Mouse (Mus musculus): ENCODE measurements at regions not wholly inside any gene's neighbourhood (a gene's known extent, or its start where the extent isn't known, plus 50 kb on each side); places are given as distances from the start of the nearest gene placed in this dataset.

DNA sequence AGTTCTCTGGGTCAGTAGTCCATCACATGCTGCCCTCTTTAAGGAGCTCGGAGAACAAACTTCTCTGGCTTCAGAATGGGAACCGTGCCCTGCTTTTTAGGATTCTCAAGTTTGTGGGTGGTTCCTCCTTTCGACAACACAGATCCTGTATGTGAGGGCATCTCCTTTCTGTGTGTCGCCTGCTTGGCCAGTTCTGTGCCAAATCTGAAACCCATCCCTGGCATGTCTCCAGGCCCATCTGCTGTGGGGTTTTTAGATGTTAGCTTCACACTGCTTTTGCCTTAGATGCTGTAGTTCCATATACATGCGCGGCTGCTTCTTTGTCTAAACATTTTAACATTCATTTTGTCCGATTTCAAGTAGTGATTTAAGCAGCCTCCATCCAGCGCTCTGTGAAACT is 93.0 kb upstream of the Vldlr start:
- TF ChIP-seq CTCF (IDR thresholded peaks at IDR 0.05; ENCODE audit: low read depth, low read length) = no peak
- no peak for TF ChIP-seq EP300 (IDR thresholded peaks at IDR 0.05; ENCODE audit: insufficient read depth, low read depth, low read length)
- no peak for TF ChIP-seq POLR2A (IDR thresholded peaks at IDR 0.05; ENCODE audit: insufficient read depth, low read length)
